Mouse (Mus musculus) gastrocnemius, postnatal 14 days (tissue): ENCODE results near the gene Glb1l. TPM values are rescaled to one million over a fixed set of nuclear protein-coding genes. Genes with fewer than 3 reads are reported as not detected.
A peak's percentile ranks its signal among the peaks of the same experiment; 100 is the strongest.
"Not testable (repeated sequence)": the region's sequence is repeated elsewhere in the genome, so short reads cannot be mapped to it uniquely, and the experiment has no call there.

Experiments used
- DNase-seq: peaks from one replicate; pipeline ENCODE4 v3.0.0; 2021; ENCODE audit warnings: mixed read lengths
- intact Hi-C: fragments of 180-260 bp; cut with DNase I; formaldehyde crosslinking; loops from one replicate; pipeline ENCODE4 v1.15.1; 2025; ENCODE audit warnings: low total_unique reads
- total RNA-seq, 2 experiments: library from RNA; stranded (reverse); gene quantifications; 2 replicates each; pipeline ENCODE4 v1.2.3; 2021

Gene Glb1l
- total RNA-seq, 2 experiments from 2014 or later = 4.5 to 4.8 TPM

- DNase-seq, intact Hi-C loops: not testable (repeated sequence)
Measured at GRCm38 (mm10) chr1:75232489-75232888, 21.9 kb upstream of the Glb1l start.

GRCm38 (mm10) chr1:75231664-75232152 lies 21.1 kb upstream of the Glb1l start, which contains the start of gene A630095N17Rik:
TSS of gene A630095N17Rik (minus strand) at chr1:75232102.
- DNase-seq = no peak
- intact Hi-C loops = no loop called here

DNA sequence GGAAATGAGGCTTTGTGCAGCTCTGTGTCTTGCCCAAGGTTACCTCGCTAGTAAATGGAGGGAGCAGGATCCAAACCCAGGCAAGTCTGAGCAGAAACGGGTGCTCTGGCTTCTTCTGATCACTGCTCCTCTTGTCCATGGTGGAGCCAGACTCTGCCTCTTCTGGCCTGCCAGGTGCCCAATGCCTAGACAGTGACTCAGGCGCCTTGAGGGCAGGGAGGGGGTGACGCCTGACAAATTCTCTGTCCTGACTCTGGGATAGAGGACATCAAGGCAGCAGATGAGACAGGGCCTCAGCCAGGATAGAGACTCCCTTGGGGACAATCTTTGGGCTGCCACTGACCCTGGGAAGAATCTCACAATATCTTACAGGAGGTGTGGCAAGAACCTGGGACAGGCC lies 20.6 kb upstream of the Glb1l start:
- intact Hi-C loops = no loop called here
- DNase-seq = no peak

- intact Hi-C loops = no loop called here
- DNase-seq = no peak
Measured at GRCm38 (mm10) chr1:75230335-75230994, 19.9 kb upstream of the Glb1l start.

GRCm38 (mm10) chr1:75229158-75229557 lies 18.5 kb upstream of the Glb1l start:
- intact Hi-C loops = no loop called here
- no peak for DNase-seq

DNA sequence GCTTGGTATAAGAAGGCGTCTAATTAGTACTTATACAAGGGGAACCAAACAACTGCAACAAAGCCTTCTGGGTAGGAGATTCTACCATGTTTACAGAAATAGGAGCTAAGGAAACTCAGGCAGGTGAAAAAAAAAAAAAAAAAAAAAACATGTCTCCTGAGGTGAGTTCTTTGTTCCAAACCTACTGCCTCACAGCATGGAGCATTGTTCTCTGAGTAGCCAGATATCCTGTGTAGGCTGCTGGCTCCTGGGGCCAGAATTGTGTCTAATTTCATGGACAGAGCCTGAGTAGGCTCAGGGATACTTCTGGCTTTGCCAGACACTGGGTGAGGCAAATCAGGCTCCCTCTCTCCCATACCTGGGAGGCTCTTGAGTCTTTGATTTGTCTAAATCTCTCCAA lies 17.0 kb upstream of the Glb1l start:
- DNase-seq = no peak
- intact Hi-C loops = no loop called here

GRCm38 (mm10) chr1:75226138-75226537 lies 15.5 kb upstream of the Glb1l start:
- intact Hi-C loops = no loop called here
- no peak for DNase-seq

GRCm38 (mm10) chr1:75225473-75225872 lies 14.9 kb upstream of the Glb1l start:
- intact Hi-C loops = no loop called here
- DNase-seq = no peak

DNA sequence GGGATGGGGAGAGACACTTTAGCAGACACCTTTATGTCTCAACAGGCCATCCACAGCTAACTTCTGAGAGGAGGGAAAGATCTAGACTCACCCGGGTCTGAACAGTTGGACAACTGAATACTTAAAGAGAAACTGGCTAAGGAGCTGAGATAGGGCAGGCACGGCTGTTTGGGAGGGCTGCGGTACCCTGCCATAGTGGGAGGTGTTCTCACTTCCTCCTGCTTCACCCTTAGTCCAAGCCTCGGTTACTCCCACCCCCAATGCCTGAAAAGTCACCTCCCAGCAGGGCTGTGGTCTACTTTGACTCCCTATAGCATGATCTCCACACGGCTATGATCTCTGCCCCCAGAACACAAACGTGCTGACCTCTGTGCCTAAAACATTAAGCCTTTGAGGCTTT lies 12.9 kb upstream of the Glb1l start:
- no peak for DNase-seq
- intact Hi-C loops = no loop called here

GRCm38 (mm10) chr1:75222926-75223325 lies 12.3 kb upstream of the Glb1l start:
- intact Hi-C loops = no loop called here
- no peak for DNase-seq

DNA sequence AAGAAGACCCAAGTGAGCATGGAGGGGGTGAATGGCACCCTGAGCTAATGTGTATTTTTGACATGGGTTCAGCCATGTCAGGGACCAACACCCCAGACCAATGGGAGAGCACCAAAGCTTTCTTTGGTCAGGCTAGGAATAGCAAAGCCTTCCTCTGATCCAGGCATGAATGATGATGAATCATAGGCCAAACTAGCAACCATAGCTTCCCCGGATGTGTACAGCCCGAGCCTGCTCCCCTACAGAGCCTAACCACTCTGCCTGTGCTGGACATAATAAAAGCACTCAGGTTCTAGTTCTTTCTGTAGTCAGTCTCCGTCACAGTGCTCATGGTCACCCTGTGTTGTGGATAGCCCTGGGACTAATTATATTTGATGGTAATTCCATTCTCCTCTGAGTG lies 10.9 kb upstream of the Glb1l start:
- no peak for DNase-seq
- intact Hi-C loops = no loop called here

GRCm38 (mm10) chr1:75219531-75219930 lies 8.9 kb upstream of the Glb1l start, which contains the start of gene Tuba4a:
TSS of gene Tuba4a (minus strand) at chr1:75219865.
- intact Hi-C loops = no loop called here
- DNase-seq = no peak

- intact Hi-C loops = no loop called here
- DNase-seq = peak; percentile 80
Measured at GRCm38 (mm10) chr1:75219078-75219477, 8.5 kb upstream of the Glb1l start.

- intact Hi-C loops = no loop called here
- peak; percentile 83 for DNase-seq
Measured at GRCm38 (mm10) chr1:75218227-75219001, 7.8 kb upstream of the Glb1l start.

DNA sequence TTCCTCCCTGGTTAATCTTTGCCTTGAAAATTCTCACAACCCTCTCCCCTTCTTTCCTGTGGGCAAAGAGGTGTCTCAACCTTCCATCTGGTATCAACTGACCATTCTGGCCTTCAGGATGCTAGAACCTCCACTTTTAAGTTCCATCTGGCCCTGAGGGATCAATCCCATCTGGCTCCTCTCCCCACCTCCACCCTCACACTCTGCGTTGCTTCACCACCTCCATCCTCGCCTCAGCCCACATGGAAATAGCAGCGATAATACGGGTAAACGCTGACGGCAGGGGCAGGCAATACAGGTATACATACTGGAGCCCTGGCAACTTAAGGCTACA lies 7.2 kb upstream of the Glb1l start:
- intact Hi-C loops = no loop called here
- no peak for DNase-seq

GRCm38 (mm10) chr1:75216797-75217585 lies 6.4 kb upstream of the Glb1l start:
- intact Hi-C loops = no loop called here
- peak; percentile 56 for DNase-seq

DNA sequence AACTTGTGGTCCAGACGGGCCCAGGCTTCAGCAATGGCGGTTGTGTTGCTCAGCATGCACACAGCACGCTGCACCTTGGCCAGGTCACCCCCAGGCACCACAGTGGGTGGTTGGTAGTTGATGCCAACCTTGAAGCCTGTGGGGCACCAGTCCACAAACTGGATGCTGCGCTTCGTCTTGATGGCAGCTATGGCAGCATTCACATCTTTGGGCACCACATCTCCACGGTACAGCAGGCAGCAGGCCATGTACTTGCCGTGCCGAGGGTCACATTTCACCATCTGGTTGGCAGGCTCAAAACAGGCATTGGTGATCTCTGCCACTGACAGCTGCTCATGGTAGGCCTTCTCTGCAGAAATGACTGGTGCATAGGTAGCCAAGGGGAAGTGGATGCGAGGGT lies 5.2 kb upstream of the Glb1l start:
- intact Hi-C loops = no loop called here
- peak; percentile 36 for DNase-seq

DNA sequence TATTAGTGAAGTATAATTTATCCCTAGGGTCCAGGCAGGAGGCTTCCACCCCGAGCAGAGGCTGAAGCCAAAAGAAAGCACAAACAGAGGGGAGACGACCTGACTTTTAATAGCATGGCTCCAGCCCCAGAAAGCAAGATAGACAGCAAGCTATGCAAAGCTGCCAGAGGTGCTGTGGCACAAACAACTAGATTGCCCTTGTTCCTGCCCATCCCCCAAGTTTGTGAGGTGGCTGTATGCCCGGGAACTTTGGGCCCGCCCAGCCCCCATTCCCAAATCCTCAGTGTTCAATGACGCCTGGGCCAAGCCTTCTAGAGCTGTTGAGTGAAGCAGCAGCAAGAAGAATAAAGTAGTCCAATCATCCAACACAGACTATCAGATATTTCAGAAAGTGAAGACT lies 4.3 kb upstream of the Glb1l start:
- intact Hi-C loops = no loop called here
- no peak for DNase-seq

- intact Hi-C loops = no loop called here
- DNase-seq = no peak
Measured at GRCm38 (mm10) chr1:75214442-75214841, 3.8 kb upstream of the Glb1l start.

DNA sequence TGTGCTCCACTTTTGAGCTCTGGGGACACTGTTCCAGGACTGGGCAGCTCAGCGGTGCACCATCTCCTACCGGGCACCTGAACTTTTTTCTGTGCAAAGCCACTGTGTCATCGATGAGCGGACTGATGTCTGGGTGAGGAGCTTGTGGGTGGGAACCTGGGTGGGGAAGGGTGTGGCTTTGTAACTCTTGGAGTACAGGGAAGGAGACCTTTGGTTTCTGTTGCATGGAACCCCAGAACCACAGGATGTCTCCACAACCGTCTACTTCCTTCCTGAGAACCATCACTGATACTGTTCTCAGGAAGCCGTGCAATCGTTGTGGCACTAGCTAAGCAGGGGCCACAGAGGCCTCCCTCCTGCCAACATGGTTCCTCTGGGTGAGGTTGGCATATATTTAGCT lies 2.5 kb upstream of the Glb1l start:
- DNase-seq = no peak
- intact Hi-C loops = no loop called here
